Mouse (Mus musculus): ENCODE data around the gene Kcnj2. TPM values are rescaled to one million over a fixed set of nuclear protein-coding genes. Genes with fewer than 3 reads are reported as not detected.

Kcnj2 gene
- total and polyA plus RNA-seq, 2 experiments = 0.10 to 0.55 TPM

- Histone ChIP-seq H3K27ac (replicated peaks; ENCODE audit: insufficient read depth, low read depth, low read length) (no peak overlapping the region), H3K36me3 (ENCODE audit: control insufficient read depth, insufficient read depth, low read length) (no peaks in the 10 kb centered on the region), H3K27me3 (ENCODE audit: control insufficient read depth, insufficient read depth, low read length) (no peaks in the 10 kb centered on the region; the same call in 1 of the 2 replicates), H3K79me2 (ENCODE audit: control insufficient read depth, insufficient read depth, low read length) (no peaks in the 10 kb centered on the region), H3K9ac (ENCODE audit: low read depth, low read length) (no peak overlapping the region), H3K4me1 (ENCODE audit: control insufficient read depth, insufficient read depth, low read length) (no peaks in the 10 kb centered on the region; the same call in 1 of the 2 replicates), H3K4me3 (ENCODE audit: insufficient read depth, low read depth, low read length) (no peak overlapping the region)
- WGBS = 88% methylated on average over 9 of the region's 9 CpGs
- DNase-seq (ENCODE audit: extremely low read depth, low read depth, low spot score) = no peak
- TF ChIP-seq CTCF (IDR thresholded peaks at IDR 0.05; ENCODE audit: low read depth, low read length) = no peak
- TF ChIP-seq POLR2A (IDR thresholded peaks at IDR 0.05; ENCODE audit: extremely low read depth, insufficient read depth, low read length) = no peak
These were observed 55.5 kb downstream of the Kcnj2 start for GRCm38 (mm10) chr11:111121514-111121913.

- Histone ChIP-seq H3K9ac (ENCODE audit: low read depth, low read length) (no peak overlapping the region), H3K27me3 (ENCODE audit: control insufficient read depth, insufficient read depth, low read length) (no peaks in the 10 kb centered on the region; the same call in 1 of the 2 replicates), H3K36me3 (ENCODE audit: control insufficient read depth, insufficient read depth, low read length) (no peaks in the 10 kb centered on the region), H3K4me3 (ENCODE audit: insufficient read depth, low read depth, low read length) (no peak overlapping the region), H3K27ac (replicated peaks; ENCODE audit: insufficient read depth, low read depth, low read length) (no peak overlapping the region), H3K79me2 (ENCODE audit: control insufficient read depth, insufficient read depth, low read length) (no peaks in the 10 kb centered on the region), H3K4me1 (ENCODE audit: control insufficient read depth, insufficient read depth, low read length) (no peaks in the 10 kb centered on the region; the same call in 1 of the 2 replicates)
- DNase-seq (ENCODE audit: extremely low read depth, low read depth, low spot score) = peak; percentile 18
- 32% methylated on average over 4 of the region's 4 CpGs for WGBS
- TF ChIP-seq CTCF (IDR thresholded peaks at IDR 0.05; ENCODE audit: low read depth, low read length) (no peak), POLR2A (IDR thresholded peaks at IDR 0.05; ENCODE audit: extremely low read depth, insufficient read depth, low read length) (no peak)
These were observed 57.4 kb downstream of the Kcnj2 start for GRCm38 (mm10) chr11:111123324-111123723.

GRCm38 (mm10) chr11:111125963-111126362 lies 60.0 kb downstream of the Kcnj2 start:
- no peak overlapping the region for H3K27ac ChIP-seq (replicated peaks; ENCODE audit: insufficient read depth, low read depth, low read length)
- H3K36me3 ChIP-seq (ENCODE audit: control insufficient read depth, insufficient read depth, low read length) = no peaks in the 10 kb centered on the region
- DNase-seq (ENCODE audit: extremely low read depth, low read depth, low spot score) = no peak
- H3K27me3 ChIP-seq (ENCODE audit: control insufficient read depth, insufficient read depth, low read length) = no peaks in the 10 kb centered on the region; the same call in 1 of the 2 replicates
- no peak for TF ChIP-seq CTCF (IDR thresholded peaks at IDR 0.05; ENCODE audit: low read depth, low read length)
- H3K9ac ChIP-seq (ENCODE audit: low read depth, low read length) = no peak overlapping the region
- no peak overlapping the region for H3K4me3 ChIP-seq (ENCODE audit: insufficient read depth, low read depth, low read length)
- H3K79me2 ChIP-seq (ENCODE audit: control insufficient read depth, insufficient read depth, low read length) = no peaks in the 10 kb centered on the region
- H3K4me1 ChIP-seq (ENCODE audit: control insufficient read depth, insufficient read depth, low read length) = no peaks in the 10 kb centered on the region; the same call in 1 of the 2 replicates
- 69% methylated on average over 5 of the region's 5 CpGs for WGBS

Other genes with a start within 250 kb of the Kcnj2 start
- 0.87 and 1.0 TPM in 2 replicates for gene Kcnj16, start 98.1 kb upstream of the Kcnj2 start, total RNA-seq (2014; rRNA removed)
- 0.17 and 0.31 TPM in 2 replicates for gene Kcnj16, start 98.1 kb upstream of the Kcnj2 start, polyA plus RNA-seq (2012; rRNA removed)